In the genomic region with DNA sequence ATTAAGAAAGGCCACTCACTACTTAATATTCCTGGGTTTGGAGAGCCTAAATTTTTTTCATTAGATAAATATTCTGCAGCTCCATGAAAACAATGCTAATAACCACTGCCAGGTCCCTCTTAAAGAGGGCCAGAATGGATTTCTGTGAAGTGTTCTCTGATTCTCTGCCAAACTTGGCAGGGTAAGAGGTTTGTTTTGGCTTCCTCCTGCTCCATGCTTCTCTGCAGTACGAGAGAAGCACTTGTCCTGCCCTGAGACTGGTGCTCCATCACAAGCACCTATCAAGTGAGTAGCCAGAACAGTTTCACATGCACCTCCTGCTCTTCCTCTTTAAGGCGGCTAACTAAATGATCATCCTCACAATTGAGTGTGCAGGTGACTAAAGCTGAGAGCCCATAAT, we compare ENCODE assay signal across 12 mouse cellular contexts.
DNase-seq lines count a peak whose midpoint lies in the region; ATAC-seq and TF ChIP-seq lines count a peak whose summit lies in the region.
"Had no signal": no experiment of that assay in that cellular context is flagged by ENCODE, and none has a peak within 500 bp of the region (broad histone marks: within the 10 kb centered on the region; RNA-seq: fewer than 3 reads in every experiment).

No protein-coding gene starts in this region.

- no peak for DNase-seq in forebrain, postnatal 0 days
- DNase-seq in brain, adult 2 months (ENCODE audit: low read depth, low spot score) = peak; percentile 74
- DNase-seq in cerebellum, adult 8-10 months = peak; percentile 24
- DNase-seq in spleen, postnatal 36 days (ENCODE audit: low spot score in 2 of 2) = no peak
- DNase-seq in urinary bladder, postnatal 14 days (ENCODE audit: low spot score) = no peak
- DNase-seq: thymus, adult 2 months had no signal

- 60% methylated on average over 2 of the region's 2 CpGs for WGBS in forebrain, postnatal 0 days
- 74% methylated on average over 2 of the region's 2 CpGs for WGBS in forebrain, embryonic 12.5 days
- WGBS in lung, embryonic 16.5 days = 32% methylated on average over 2 of the region's 2 CpGs

- no peak overlapping the region for H3K27ac ChIP-seq in forebrain, postnatal 0 days (ENCODE audit: low read depth, low read length)
- H3K27ac ChIP-seq in forebrain, embryonic 12.5 days = no peak overlapping the region
- no peak overlapping the region for H3K27ac ChIP-seq in lung, embryonic 16.5 days (ENCODE audit: low read length)
- H3K27ac ChIP-seq: heart, embryonic 15.5 days; kidney, embryonic 15.5 days; liver, embryonic 14.5 days had no signal

- H3K4me1 ChIP-seq in forebrain, postnatal 0 days (ENCODE audit: insufficient read depth) = no peaks in the 10 kb centered on the region
- no peaks in the 10 kb centered on the region for H3K4me1 ChIP-seq in forebrain, embryonic 12.5 days
- H3K4me1 ChIP-seq in lung, embryonic 16.5 days (replicated peaks; ENCODE audit: control insufficient read depth, insufficient read depth, low read length) = peaks cover 9% of the 10 kb centered on the region
- H3K4me1 ChIP-seq: heart, embryonic 15.5 days; kidney, embryonic 15.5 days had no signal

- ATAC-seq in forebrain, postnatal 0 days = peak; percentile 50; the same call in 1 of the 2 replicates
- ATAC-seq in forebrain, embryonic 12.5 days (ENCODE audit: low FRiP score) = no peak
- ATAC-seq in lung, embryonic 16.5 days (ENCODE audit: low read depth) = peak; percentile 95

- no peaks in the 10 kb centered on the region for H3K36me3 ChIP-seq in forebrain, postnatal 0 days (ENCODE audit: insufficient read depth)
- H3K36me3 ChIP-seq in forebrain, embryonic 12.5 days (replicated peaks) = no peaks in the 10 kb centered on the region
- no peaks in the 10 kb centered on the region for H3K36me3 ChIP-seq in lung, embryonic 16.5 days (ENCODE audit: control insufficient read depth, insufficient read depth, low read length)
- H3K36me3 ChIP-seq: G1E; heart, embryonic 15.5 days; kidney, embryonic 15.5 days had no signal

- H3K27me3 ChIP-seq in forebrain, postnatal 0 days (ENCODE audit: insufficient read depth, low read length) = no peaks in the 10 kb centered on the region
- H3K27me3 ChIP-seq in forebrain, embryonic 12.5 days = no peaks in the 10 kb centered on the region
- H3K27me3 ChIP-seq in lung, embryonic 16.5 days (ENCODE audit: control insufficient read depth, insufficient read depth, low read depth, low read length) = no peaks in the 10 kb centered on the region
- H3K27me3 ChIP-seq: heart, embryonic 15.5 days; kidney, embryonic 15.5 days had no signal

- TF ChIP-seq CTCF in forebrain, postnatal 0 days (IDR thresholded peaks at IDR 0.05; ENCODE audit: low read depth) = no peak

- no peaks in the 10 kb centered on the region for H3K9me3 ChIP-seq in forebrain, postnatal 0 days (ENCODE audit: low read length)
- H3K9me3 ChIP-seq in forebrain, embryonic 12.5 days = no peaks in the 10 kb centered on the region
- no peaks in the 10 kb centered on the region for H3K9me3 ChIP-seq in lung, embryonic 16.5 days (ENCODE audit: control insufficient read depth, low read length)
- H3K9me3 ChIP-seq: heart, embryonic 15.5 days; kidney, embryonic 15.5 days had no signal

- no peak overlapping the region for H3K4me2 ChIP-seq in forebrain, postnatal 0 days (ENCODE audit: low read depth)
- H3K4me2 ChIP-seq in forebrain, embryonic 12.5 days = no peak overlapping the region
- no peak overlapping the region for H3K4me2 ChIP-seq in lung, embryonic 16.5 days (ENCODE audit: low read depth, low read length)
- H3K4me2 ChIP-seq: heart, embryonic 15.5 days; kidney, embryonic 15.5 days had no signal

- no peak overlapping the region for H3K9ac ChIP-seq in forebrain, postnatal 0 days
- H3K9ac ChIP-seq in forebrain, embryonic 12.5 days = no peak overlapping the region
- H3K9ac ChIP-seq in lung, embryonic 16.5 days (ENCODE audit: low read length) = no peak overlapping the region
- H3K9ac ChIP-seq: heart, embryonic 15.5 days; kidney, embryonic 15.5 days; liver, embryonic 14.5 days had no signal

- H3K4me3 ChIP-seq in forebrain, postnatal 0 days (ENCODE audit: low read depth, low read length) = no peak overlapping the region
- no peak overlapping the region for H3K4me3 ChIP-seq in forebrain, embryonic 12.5 days (replicated peaks)
- no peak overlapping the region for H3K4me3 ChIP-seq in lung, embryonic 16.5 days (ENCODE audit: low read length)
- H3K4me3 ChIP-seq: heart, embryonic 15.5 days; kidney, embryonic 15.5 days had no signal

Comparison
In these comparisons a context has a peak if more than half of its experiments do, and no peak if none do; other contexts are left out.
1. DNase-seq: peak in brain, adult 2 months (single experiment) and cerebellum, adult 8-10 months (single experiment); none in forebrain, postnatal 0 days (single experiment), spleen, postnatal 36 days (0 of 2) and urinary bladder, postnatal 14 days (single experiment).